Mouse (Mus musculus) kidney, postnatal 0 days (tissue): ENCODE data around the gene Slc24a4. TPM values are rescaled to one million over a fixed set of nuclear protein-coding genes. Genes with fewer than 3 reads are reported as not detected.

Experiments
- ATAC-seq: fragments of 200-750 bp; cut with Nextera tagmentation; replicated peaks from 2 replicates; pipeline ENCODE4 v1.8.0; 2017; ENCODE audit warnings: low read depth, moderate number of reproducible peaks, moderate TSS enrichment, moderate library complexity; ENCODE audit not compliant: low FRiP score
- DNase-seq: peaks from one replicate; pipeline ENCODE4 v3.0.0-alpha.2; 2016; ENCODE audit warnings: low spot score
- H3K27ac ChIP-seq: fragments of 300-500 bp; sonication (generic); 2 replicates; pipeline ENCODE4 v1.5.1; 2014; ENCODE audit warnings: mild to moderate bottlenecking
- H3K27me3 ChIP-seq: fragments of 300-500 bp; sonication (generic); 2 replicates; pipeline ENCODE4 v1.6.1; 2014; ENCODE audit warnings: low read length, mixed read lengths; ENCODE audit not compliant: insufficient read depth
- H3K36me3 ChIP-seq: fragments of 300-500 bp; sonication (generic); 2 replicates; pipeline ENCODE4 v1.6.1; 2014; ENCODE audit warnings: low read length, mixed read lengths; ENCODE audit not compliant: insufficient read depth
- H3K4me1 ChIP-seq: fragments of 300-500 bp; sonication (generic); replicated peaks from 2 replicates; pipeline ENCODE4 v1.6.1; 2014; ENCODE audit warnings: antibody characterized with exemption, low read length, mixed read lengths; ENCODE audit not compliant: insufficient read depth
- H3K4me2 ChIP-seq: fragments of 300-500 bp; sonication (generic); 2 replicates; pipeline ENCODE4 v1.6.1; 2014; ENCODE audit warnings: mild to moderate bottlenecking, low read length, moderate library complexity, mixed read lengths
- H3K4me3 ChIP-seq: fragments of 300-500 bp; sonication (generic); replicated peaks from 2 replicates; pipeline ENCODE4 v1.5.1; 2014; ENCODE audit warnings: low read depth, low read length
- H3K9ac ChIP-seq: fragments of 300-500 bp; sonication (generic); 2 replicates; pipeline ENCODE4 v1.6.1; 2014; ENCODE audit warnings: low read depth, low read length
- H3K9me3 ChIP-seq: fragments of 300-500 bp; sonication (generic); replicated peaks from 2 replicates; pipeline ENCODE4 v1.6.1; 2016; ENCODE audit warnings: low read length, inconsistent platforms, mixed read lengths
- CTCF ChIP-seq: IDR thresholded peaks from 2 replicates; pipeline ENCODE4 v1.5.1; 2016; ENCODE audit warnings: antibody characterized with exemption, low read depth, mild to moderate bottlenecking, moderate library complexity
- WGBS: fragments of 180-500 bp; shearing (Covaris S2); extraction: QIAGEN DNeasy Blood & Tissue Kit; methylation state at CpG from one replicate; pipeline ENCODE4 v1.1.7; 2014; 5-methylcytosine and 5-hydroxymethylcytosine counted together
- polyA plus RNA-seq: library from polyadenylated mRNA; unstranded; fragments of >200 nt; fragmentation: Nextera tagmentation; extraction: Ambion mirVana; gene quantifications from 2 replicates; pipeline ENCODE4 v1.2.1, GENCODE M21; 2015

Slc24a4 gene
- polyA plus RNA-seq, 1 experiment from 2014 or later: not detected

DNA sequence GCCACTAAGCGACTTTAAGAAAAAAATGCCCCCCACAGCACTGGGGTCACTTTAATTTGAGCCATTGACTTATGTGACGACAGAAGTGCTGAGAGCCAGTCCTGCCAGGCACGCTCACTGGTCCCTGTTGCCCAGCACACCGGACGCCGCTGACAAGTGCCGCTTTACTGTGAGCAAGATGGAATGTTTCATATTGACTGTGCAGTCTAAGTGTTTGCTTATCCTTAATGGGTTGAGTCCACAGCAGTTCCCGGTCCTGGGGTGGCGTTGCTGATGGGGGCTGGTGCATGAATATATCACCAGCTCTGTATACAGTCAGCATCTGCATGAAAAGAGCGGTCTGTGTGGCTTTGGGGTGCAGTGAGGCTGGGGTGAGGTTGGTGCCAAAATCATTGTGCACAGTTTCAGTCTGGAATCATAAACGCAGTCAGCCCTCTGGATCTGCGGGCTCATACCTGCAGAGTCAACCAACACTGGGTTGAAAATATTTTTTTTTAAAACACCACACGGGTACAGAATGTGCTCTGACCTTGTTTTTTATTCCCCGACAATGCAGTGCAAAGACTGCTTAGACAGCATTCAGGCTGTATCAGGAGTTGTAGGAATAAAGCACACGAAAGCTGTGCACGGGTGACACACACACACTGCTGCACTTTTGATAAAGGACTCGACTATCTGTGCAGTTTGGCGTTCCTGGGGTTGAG is 52.0 kb downstream of the Slc24a4 start:
- Histone ChIP-seq H3K4me1 (no peaks in the 10 kb centered on the region), H3K4me2 (no peak overlapping the region), H3K9ac (no peak overlapping the region), H3K36me3 (no peaks in the 10 kb centered on the region), H3K27ac (no peak overlapping the region), H3K4me3 (no peak overlapping the region), H3K9me3 (no peaks in the 10 kb centered on the region), H3K27me3 (no peaks in the 10 kb centered on the region)
- TF ChIP-seq CTCF: no peak
- no peak for ATAC-seq
- 85% methylated on average over 18 of the region's 18 CpGs for WGBS
- no peak for DNase-seq

DNA sequence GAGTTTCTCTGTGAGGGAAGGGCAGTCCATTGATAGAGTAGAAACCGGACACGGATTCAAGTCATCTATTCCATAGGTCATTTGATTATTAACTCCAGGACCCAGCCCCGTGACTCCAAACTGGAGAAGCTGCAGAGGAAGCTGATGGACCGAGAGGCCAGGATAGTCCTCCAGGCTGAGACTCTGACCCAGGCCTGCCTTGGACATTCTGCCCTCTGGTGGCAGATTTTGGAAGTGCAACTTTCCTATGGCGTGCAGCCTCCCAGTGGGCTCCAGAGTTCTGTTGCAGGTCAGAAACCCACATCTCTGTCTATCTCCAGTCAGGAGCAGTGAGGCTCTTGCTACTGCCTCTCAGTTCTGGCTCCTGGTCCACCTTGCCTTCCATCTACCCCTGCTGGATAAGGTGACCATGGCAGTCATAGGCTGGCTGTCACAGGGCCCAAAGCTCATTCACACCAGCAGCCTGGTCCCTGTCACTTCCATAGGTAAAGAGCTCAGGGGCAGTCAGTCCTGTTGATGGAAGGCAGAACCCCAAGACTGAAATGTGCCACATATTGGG is 53.3 kb downstream of the Slc24a4 start:
- peak; percentile 50 for DNase-seq
- no peak overlapping the region for H3K27ac ChIP-seq
- 51% methylated on average over 5 of the region's 5 CpGs for WGBS
- H3K9ac ChIP-seq: no peak overlapping the region
- H3K4me1 ChIP-seq: no peaks in the 10 kb centered on the region
- ATAC-seq: no peak
- no peaks in the 10 kb centered on the region for H3K36me3 ChIP-seq
- H3K9me3 ChIP-seq: no peaks in the 10 kb centered on the region
- peak; percentile 86 for TF ChIP-seq CTCF
- H3K27me3 ChIP-seq: no peaks in the 10 kb centered on the region
- no peak overlapping the region for H3K4me3 ChIP-seq
- H3K4me2 ChIP-seq: no peak overlapping the region

DNA sequence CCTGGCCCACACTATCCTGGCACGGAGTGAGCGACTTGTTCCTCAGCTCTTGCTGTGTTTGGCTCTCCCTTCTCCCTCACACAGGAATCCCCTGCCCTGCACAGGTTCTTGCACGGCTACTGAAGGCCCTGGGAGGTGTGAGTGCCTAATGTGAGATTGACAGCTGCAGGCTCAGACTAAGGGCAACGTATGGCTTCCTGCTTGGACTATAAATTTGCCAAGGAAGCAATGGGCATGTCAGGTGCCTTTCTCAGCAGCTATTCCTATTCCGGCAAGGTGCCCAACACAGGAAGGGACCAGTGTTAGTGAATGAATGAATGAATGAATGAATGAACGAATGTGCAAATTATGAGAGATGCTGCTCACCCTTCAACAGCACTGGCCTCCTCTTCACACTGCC is 54.1 kb downstream of the Slc24a4 start:
- DNase-seq (no peak), ATAC-seq (no peak)
- Histone ChIP-seq H3K36me3 (no peaks in the 10 kb centered on the region), H3K4me2 (no peak overlapping the region), H3K4me3 (no peak overlapping the region), H3K4me1 (no peaks in the 10 kb centered on the region), H3K9me3 (no peaks in the 10 kb centered on the region), H3K27ac (no peak overlapping the region), H3K9ac (no peak overlapping the region), H3K27me3 (no peaks in the 10 kb centered on the region)
- WGBS: 70% methylated on average over 6 of the region's 6 CpGs
- TF ChIP-seq CTCF: no peak

DNA sequence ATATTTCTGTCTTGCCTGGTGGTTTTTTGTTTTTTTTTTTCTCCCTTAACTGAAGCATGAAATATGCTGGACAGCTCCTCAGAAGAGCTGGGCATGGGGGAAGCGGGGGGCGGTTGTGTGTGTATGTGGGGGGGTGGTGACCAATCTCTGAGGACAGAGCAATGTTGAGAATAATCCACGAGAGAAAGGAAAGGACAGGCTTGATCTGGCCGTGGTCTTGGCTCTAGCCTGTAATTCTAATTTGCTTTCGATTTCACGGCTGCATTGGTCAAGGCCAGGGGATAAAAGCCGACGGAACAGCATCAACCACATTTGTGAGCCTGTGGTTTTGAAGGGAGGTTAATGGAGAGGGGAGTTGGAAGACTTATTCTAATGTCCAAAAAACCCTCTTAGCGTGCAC is 54.7 kb downstream of the Slc24a4 start:
- H3K4me2 ChIP-seq: no peak overlapping the region
- TF ChIP-seq CTCF: no peak
- no peaks in the 10 kb centered on the region for H3K27me3 ChIP-seq
- ATAC-seq (no peak), DNase-seq (no peak)
- 72% methylated on average over 9 of the region's 9 CpGs for WGBS
- H3K9ac ChIP-seq: no peak overlapping the region
- no peak overlapping the region for H3K4me3 ChIP-seq
- no peak overlapping the region for H3K27ac ChIP-seq
- H3K4me1 ChIP-seq: no peaks in the 10 kb centered on the region
- no peaks in the 10 kb centered on the region for H3K36me3 ChIP-seq
- peaks cover 3% of the 10 kb centered on the region; the same call in 1 of the 2 replicates for H3K9me3 ChIP-seq

DNA sequence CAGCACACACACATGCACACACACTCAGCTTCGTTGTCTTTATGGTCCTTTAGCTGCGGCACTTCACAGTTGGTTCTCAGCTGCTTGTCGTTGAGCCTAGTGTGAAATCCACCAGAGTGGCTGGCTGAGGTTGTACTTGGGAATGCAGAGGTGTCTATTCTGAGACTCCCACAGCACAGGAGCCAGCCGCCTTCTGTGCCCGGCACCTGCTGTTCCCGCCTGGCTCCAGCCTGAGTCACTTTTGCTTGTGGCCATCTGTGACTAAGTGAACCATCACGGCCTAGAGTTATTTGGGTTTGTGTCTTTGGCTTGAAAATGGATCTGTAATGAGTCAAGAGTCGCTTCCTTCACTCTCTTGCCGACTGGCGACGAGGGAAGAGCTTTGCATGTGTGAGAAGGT is 62.3 kb downstream of the Slc24a4 start:
- no peaks in the 10 kb centered on the region for H3K36me3 ChIP-seq
- H3K4me2 ChIP-seq: no peak overlapping the region
- WGBS: 72% methylated on average over 11 of the region's 11 CpGs
- ATAC-seq: no peak
- no peak for TF ChIP-seq CTCF
- H3K4me3 ChIP-seq: no peak overlapping the region
- H3K9ac ChIP-seq: no peak overlapping the region
- H3K27me3 ChIP-seq: no peaks in the 10 kb centered on the region
- no peak overlapping the region for H3K27ac ChIP-seq
- no peak for DNase-seq
- no peaks in the 10 kb centered on the region for H3K4me1 ChIP-seq
- H3K9me3 ChIP-seq: peaks cover 5% of the 10 kb centered on the region; the same call in 1 of the 2 replicates

DNA sequence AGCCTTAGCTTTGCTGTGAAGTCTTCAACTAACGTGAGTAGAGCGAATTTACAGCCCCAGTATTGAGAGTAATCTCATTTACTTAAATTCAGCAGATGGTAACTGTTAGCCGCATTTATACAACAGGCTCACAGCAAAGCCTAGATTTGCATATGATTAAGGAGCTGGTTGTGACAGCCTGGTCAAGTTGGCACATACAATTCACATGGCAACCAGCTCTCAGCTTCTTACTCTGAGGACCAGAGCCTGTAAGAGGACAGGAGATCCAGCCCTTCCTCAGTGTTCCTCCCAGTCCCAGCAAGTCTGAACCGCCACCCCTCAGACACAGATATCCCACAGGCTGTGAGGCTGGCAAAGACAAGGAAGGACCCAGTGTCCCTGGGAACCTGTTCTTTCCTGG is 73.0 kb downstream of the Slc24a4 start:
- no peaks in the 10 kb centered on the region for H3K36me3 ChIP-seq
- H3K9ac ChIP-seq: no peak overlapping the region
- TF ChIP-seq CTCF: no peak
- H3K4me1 ChIP-seq: no peaks in the 10 kb centered on the region
- 76% methylated on average over 4 of the region's 4 CpGs for WGBS
- H3K4me3 ChIP-seq: no peak overlapping the region
- H3K27me3 ChIP-seq: no peaks in the 10 kb centered on the region
- H3K4me2 ChIP-seq: no peak overlapping the region
- H3K27ac ChIP-seq: no peak overlapping the region
- DNase-seq (no peak), ATAC-seq (0 out of 2 replicates have a peak, but pooled peaks have one; percentile 10)
- H3K9me3 ChIP-seq: no peaks in the 10 kb centered on the region
